Mouse (Mus musculus) brown adipose tissue, adult 24 weeks (tissue): ENCODE measurements around the gene Zfp13. TPM values are rescaled to one million over a fixed set of nuclear protein-coding genes. Genes with fewer than 3 reads are reported as not detected.
"Not testable (repeated sequence)": the region's sequence is repeated elsewhere in the genome, so short reads cannot be mapped to it uniquely, and the experiment has no call there.

ENCODE experiments used
- H3K27ac ChIP-seq: fragments of 200-500 bp; replicated peaks from 2 replicates; pipeline ENCODE4 v1.5.1; 2012; ENCODE audit warnings: low read depth, mild to moderate bottlenecking, low read length
- H3K4me1 ChIP-seq: fragments of 200-500 bp; 2 replicates; pipeline ENCODE4 v1.6.1; 2012; ENCODE audit warnings: low read length, mixed read lengths; ENCODE audit not compliant: control insufficient read depth, insufficient read depth, insufficient read length
- H3K4me3 ChIP-seq: fragments of 200-500 bp; 2 replicates; pipeline ENCODE4 v1.5.1; 2012; ENCODE audit warnings: low read depth, mild to moderate bottlenecking, low read length, moderate library complexity; ENCODE audit not compliant: insufficient read depth
- polyA plus RNA-seq: library from polyadenylated mRNA; stranded (reverse); fragments of >200 nt; gene quantifications from 2 replicates; pipeline ENCODE4 v1.2.4, GENCODE M21; 2012; ENCODE audit not compliant: missing spikeins, insufficient read depth, insufficient read length

The Zfp13 gene
- polyA plus RNA-seq, 1 experiment: 3.7 TPM

DNA sequence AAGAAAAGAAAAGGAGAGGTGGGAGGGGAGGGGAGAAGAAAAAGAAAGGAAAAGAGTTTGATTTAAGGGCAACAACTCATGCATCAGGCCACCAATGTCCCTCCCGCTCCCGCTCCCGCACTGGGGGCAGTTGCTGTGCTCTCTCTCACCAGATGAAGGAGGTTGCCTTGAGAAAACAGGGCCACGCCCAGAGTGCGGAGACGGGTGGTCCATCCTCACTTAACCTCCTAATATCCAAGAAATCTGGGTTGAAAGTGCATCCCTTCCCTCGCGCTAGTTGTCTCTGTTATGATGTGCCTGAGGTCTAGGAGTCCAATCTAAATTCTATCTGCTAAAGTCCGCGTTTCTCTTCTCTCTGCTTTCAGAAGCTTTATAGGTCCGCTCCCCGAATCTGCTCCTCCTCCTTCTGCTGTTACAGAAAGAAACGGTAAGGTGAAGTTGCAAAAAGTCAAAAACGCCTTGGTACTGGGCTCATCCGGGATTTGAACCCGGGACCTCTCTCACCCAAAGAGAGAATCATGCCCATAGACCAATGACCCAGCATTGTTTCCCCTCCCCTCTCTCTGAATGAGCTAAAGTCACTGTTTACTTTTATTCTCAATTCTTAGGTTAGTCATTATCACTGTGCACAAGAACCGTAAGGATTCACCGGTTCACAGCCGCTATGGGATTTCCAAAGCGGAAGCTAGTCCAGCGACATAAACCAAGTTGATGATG lies 60.8 kb downstream of the Zfp13 start:
- peak overlapping the region; percentile 12; the same call in 1 of the 2 replicates for H3K4me3 ChIP-seq
- no peak overlapping the region for H3K27ac ChIP-seq
- peaks cover 5% of the 10 kb centered on the region; the same call in 1 of the 2 replicates for H3K4me1 ChIP-seq

GRCm38 (mm10) chr17:23537554-23538255 lies 61.6 kb downstream of the Zfp13 start:
- no peak overlapping the region for H3K27ac ChIP-seq
- H3K4me1 ChIP-seq: peaks cover 2% of the 10 kb centered on the region; the same call in 1 of the 2 replicates
- H3K4me3 ChIP-seq: peak overlapping the region; percentile 12; the same call in 1 of the 2 replicates

DNA sequence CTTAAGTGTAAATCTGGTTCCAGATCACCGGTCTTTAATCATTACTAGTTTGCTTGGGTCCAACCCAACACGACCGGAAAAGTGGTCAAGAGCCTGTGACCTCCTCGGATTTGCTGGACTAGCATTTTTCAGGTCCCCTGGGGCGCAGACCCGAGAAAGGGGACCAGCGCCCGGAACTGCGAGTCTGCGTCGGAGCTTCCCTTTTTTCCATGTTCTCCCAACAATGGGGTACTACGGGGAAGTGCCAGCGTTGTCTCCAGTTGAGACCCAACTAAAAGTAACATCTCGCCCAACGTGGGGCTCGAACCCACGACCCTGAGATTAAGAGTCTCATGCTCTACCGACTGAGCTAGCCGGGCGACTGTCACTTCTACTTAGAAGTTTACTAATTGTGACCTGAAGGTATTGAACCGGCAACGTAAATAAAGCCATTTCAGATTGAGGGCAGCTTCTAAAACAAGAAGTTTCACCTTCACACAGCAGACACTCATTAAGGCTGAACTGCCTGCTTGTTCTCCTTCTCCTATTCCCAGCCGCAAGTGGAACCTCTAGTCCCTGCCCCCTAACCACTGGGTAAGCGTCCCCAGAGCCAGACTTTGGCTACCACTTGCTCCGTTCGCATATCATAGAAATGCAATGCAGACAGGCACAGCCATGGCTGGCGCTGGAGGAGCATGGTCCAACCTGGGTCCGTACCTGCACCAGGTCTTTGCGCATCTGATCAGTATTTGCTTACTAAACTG lies 64.1 kb downstream of the Zfp13 start:
- H3K4me1 ChIP-seq, H3K27ac ChIP-seq: not testable (repeated sequence)
- H3K4me3 ChIP-seq: peak overlapping the region; percentile 25

DNA sequence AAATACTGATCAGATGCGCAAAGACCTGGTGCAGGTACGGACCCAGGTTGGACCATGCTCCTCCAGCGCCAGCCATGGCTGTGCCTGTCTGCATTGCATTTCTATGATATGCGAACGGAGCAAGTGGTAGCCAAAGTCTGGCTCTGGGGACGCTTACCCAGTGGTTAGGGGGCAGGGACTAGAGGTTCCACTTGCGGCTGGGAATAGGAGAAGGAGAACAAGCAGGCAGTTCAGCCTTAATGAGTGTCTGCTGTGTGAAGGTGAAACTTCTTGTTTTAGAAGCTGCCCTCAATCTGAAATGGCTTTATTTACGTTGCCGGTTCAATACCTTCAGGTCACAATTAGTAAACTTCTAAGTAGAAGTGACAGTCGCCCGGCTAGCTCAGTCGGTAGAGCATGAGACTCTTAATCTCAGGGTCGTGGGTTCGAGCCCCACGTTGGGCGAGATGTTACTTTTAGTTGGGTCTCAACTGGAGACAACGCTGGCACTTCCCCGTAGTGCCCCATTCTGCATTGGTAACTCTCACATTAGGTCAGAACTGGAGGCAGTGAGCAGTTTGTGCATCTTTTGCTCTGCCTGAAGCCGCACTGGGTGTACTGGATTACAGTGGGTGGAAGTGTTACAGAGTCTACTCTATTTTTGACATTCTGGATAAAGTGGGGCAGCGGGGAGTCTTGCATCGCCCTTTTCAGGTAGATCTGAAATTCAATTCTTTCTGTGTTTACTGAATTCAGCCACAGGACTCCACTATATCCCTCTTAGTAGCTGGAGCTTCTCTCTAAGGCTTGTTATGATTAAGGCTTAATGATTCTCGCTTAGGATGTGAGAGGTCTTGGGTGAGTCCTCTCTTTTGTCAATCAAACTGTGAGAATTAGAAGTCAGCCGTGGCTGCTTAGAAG lies 65.4 kb downstream of the Zfp13 start:
- H3K4me3 ChIP-seq, H3K4me1 ChIP-seq, H3K27ac ChIP-seq: not testable (repeated sequence)

GRCm38 (mm10) chr17:23531408-23531807 lies 67.9 kb downstream of the Zfp13 start:
- H3K4me1 ChIP-seq, H3K27ac ChIP-seq, H3K4me3 ChIP-seq: not testable (repeated sequence)

Other genes starting within 250 kb of the Zfp13 start
- not detected in 2 replicates for gene Vmn2r116, start 214.9 kb downstream of the Zfp13 start, polyA plus RNA-seq
- not detected in 2 replicates for gene Vmn2r117, start 119.8 kb downstream of the Zfp13 start, polyA plus RNA-seq
- 3.4 and 4.6 TPM in 2 replicates for gene Zfp213, start 35.2 kb downstream of the Zfp13 start, polyA plus RNA-seq
- gene Zscan10, start 1.4 kb upstream of the Zfp13 start, polyA plus RNA-seq: not detected in 2 replicates
- gene Mmp25, start 45.8 kb upstream of the Zfp13 start, polyA plus RNA-seq: not detected in 2 replicates
- not detected in 2 replicates for gene Bicdl2, start 61.0 kb upstream of the Zfp13 start, polyA plus RNA-seq
- 284 and 292 TPM in 2 replicates for gene Hcfc1r1, start 74.1 kb upstream of the Zfp13 start, polyA plus RNA-seq
- 13.0 and 16.3 TPM in 2 replicates for gene Thoc6, start 74.4 kb upstream of the Zfp13 start, polyA plus RNA-seq
- 20.5 and 40.5 TPM in 2 replicates for gene Tnfrsf12a, start 78.0 kb upstream of the Zfp13 start, polyA plus RNA-seq
- not detected in 2 replicates for gene Cldn6, start 79.8 kb upstream of the Zfp13 start, polyA plus RNA-seq
- gene Cldn9, start 84.5 kb upstream of the Zfp13 start, polyA plus RNA-seq: not detected in 2 replicates
- gene 1520401A03Rik, start 123.3 kb upstream of the Zfp13 start, polyA plus RNA-seq: not detected in 2 replicates
- gene Pkmyt1, start 126.8 kb upstream of the Zfp13 start, polyA plus RNA-seq: 1.8 TPM in 1 of 2 replicates, not detected in the other
- 4.0 and 5.1 TPM in 2 replicates for gene Paqr4, start 141.4 kb upstream of the Zfp13 start, polyA plus RNA-seq
- gene Kremen2, start 146.3 kb upstream of the Zfp13 start, polyA plus RNA-seq: not detected in 2 replicates
- 25.8 and 26.8 TPM in 2 replicates for gene Flywch1, start 172.1 kb upstream of the Zfp13 start, polyA plus RNA-seq
- 2.8 and 8.2 TPM in 2 replicates for gene Flywch2, start 186.6 kb upstream of the Zfp13 start, polyA plus RNA-seq
- gene Srrm2, start 191.0 kb upstream of the Zfp13 start, polyA plus RNA-seq: 86.7 and 109 TPM in 2 replicates
- 378 and 510 TPM in 2 replicates for gene Elob, start 229.6 kb upstream of the Zfp13 start, polyA plus RNA-seq
- gene Prss33, start 236.6 kb upstream of the Zfp13 start, polyA plus RNA-seq: not detected in 2 replicates
- gene Prss32, start 244.4 kb upstream of the Zfp13 start, polyA plus RNA-seq: not detected in 2 replicates
- not detected in 2 replicates for gene Prss41, start 244.7 kb upstream of the Zfp13 start, polyA plus RNA-seq